Mouse (Mus musculus): ENCODE results near the gene Scaf4. TPM values are rescaled to one million over a fixed set of nuclear protein-coding genes. Genes with fewer than 3 reads are reported as not detected.

The Scaf4 gene
- 12.6 and 16.1 TPM in 2 replicates for polyA plus RNA-seq (2012; rRNA removed)

GRCm38 (mm10) chr16:90283905-90284891, at the start of gene Scaf4:
Gene Scaf4, minus strand, starts transcription at chr16:90284503.

GRCm38 (mm10) chr16:90220026-90220891, 64.0 kb downstream of the Scaf4 start, which contains the start of gene Sod1:
Gene Sod1, plus strand, starts transcription at chr16:90220754.

Other genes with a start within 250 kb of the Scaf4 start
- gene Tiam1, start 140.7 kb downstream of the Scaf4 start, polyA plus RNA-seq (2012; rRNA removed) = 0.95 and 1.6 TPM in 2 replicates
- gene Sod1, start 63.7 kb downstream of the Scaf4 start, polyA plus RNA-seq (2012; rRNA removed) = 715 and 722 TPM in 2 replicates
- gene Hunk, start 101.5 kb upstream of the Scaf4 start, polyA plus RNA-seq (2012; rRNA removed) = 1.2 and 1.4 TPM in 2 replicates

Measured in liver, embryonic 18 days (tissue).